Mouse (Mus musculus): ENCODE data around the gene Comtd1.

- no peak for TF ChIP-seq POLR2A (IDR thresholded peaks at IDR 0.05; ENCODE audit: extremely low read depth, insufficient read depth, low read length)
- no peak for TF ChIP-seq CTCF (IDR thresholded peaks at IDR 0.05; ENCODE audit: low read depth, low read length)
Measured at GRCm38 (mm10) chr14:21838336-21839017, 10.3 kb downstream of the Comtd1 start.

All from liver, adult 2 months (tissue).